Comparison of ENCODE assay signal across 8 mouse cellular contexts in the genomic region with DNA sequence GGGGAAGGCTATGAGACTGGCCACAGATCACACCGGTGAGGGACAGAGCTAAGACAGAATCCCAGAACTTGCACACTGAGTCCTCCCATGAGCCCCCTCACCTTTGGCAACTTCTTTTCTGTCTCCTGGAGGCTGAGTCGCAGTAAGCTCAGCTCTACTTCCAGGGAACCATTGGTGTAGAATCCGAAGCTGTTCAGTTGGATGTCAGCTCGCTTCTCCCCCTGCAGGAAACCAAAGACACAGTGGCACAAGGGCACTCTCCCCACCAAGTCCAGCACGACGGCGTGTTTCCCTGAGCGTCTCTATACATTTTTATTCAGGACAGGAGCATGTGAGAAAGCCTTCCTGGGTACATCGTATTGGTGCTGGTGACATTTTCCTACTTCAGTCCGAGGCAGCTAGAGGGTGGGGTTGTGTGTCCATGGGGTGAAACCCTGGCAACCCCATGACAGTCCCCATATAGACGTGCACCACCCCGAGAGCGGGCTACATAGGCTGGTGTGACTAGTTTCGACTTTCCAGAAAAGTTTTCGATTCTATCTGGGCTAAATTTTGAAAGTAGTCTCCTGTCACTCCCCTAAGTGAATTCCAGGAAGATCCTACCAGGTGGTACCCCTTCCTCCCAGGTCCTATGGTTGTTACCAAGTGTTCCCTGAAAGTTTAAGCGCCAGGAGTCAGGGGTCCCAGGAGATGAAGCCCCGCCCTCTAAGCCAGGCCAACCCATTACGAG. TPM values are rescaled to one million over a fixed set of nuclear protein-coding genes. Genes with fewer than 3 reads are reported as not detected.
DNase-seq lines count a peak whose midpoint lies in the region; ATAC-seq lines count a peak whose summit lies in the region.

No protein-coding gene starts in this region.

- H3K27me3 ChIP-seq in kidney, embryonic 15.5 days: no peaks in the 10 kb centered on the region
- H3K27me3 ChIP-seq in forebrain, embryonic 10.5 days (ENCODE audit: poor library complexity, severe bottlenecking): no peaks in the 10 kb centered on the region
- H3K27me3 ChIP-seq in liver, embryonic 11.5 days (replicated peaks; ENCODE audit: control insufficient read depth, insufficient read depth, low read length): no peaks in the 10 kb centered on the region
- H3K27me3 ChIP-seq in stomach, embryonic 16.5 days (ENCODE audit: control insufficient read depth, insufficient read depth, low read length): no peaks in the 10 kb centered on the region

- no peaks in the 10 kb centered on the region for H3K9me3 ChIP-seq in kidney, embryonic 15.5 days (replicated peaks)
- no peaks in the 10 kb centered on the region for H3K9me3 ChIP-seq in forebrain, embryonic 10.5 days
- H3K9me3 ChIP-seq in liver, embryonic 11.5 days (ENCODE audit: control insufficient read depth, low read length): no peaks in the 10 kb centered on the region
- no peaks in the 10 kb centered on the region for H3K9me3 ChIP-seq in stomach, embryonic 16.5 days (replicated peaks; ENCODE audit: control insufficient read depth, low read length)

- 2% methylated on average over 18 of the region's 18 CpGs for WGBS in kidney, embryonic 15.5 days
- 3% methylated on average over 18 of the region's 18 CpGs for WGBS in forebrain, embryonic 10.5 days
- WGBS in liver, embryonic 11.5 days: 3% methylated on average over 18 of the region's 18 CpGs
- WGBS in stomach, embryonic 16.5 days: 3% methylated on average over 18 of the region's 18 CpGs

- DNase-seq in kidney, postnatal 36 days: no peak
- DNase-seq in MN1 (ENCODE audit: low spot score): peak; percentile 63
- DNase-seq in forebrain, embryonic 10.5 days (ENCODE audit: extremely low spot score, low spot score): peak; percentile 23
- no peak for DNase-seq in liver, embryonic 11.5 days (ENCODE audit: low spot score)
- no peak for DNase-seq in ovary, postnatal 36 days (ENCODE audit: low spot score)
- no peak for DNase-seq in spleen, postnatal 14 days (ENCODE audit: low spot score in 2 of 2)

- H3K36me3 ChIP-seq in kidney, embryonic 15.5 days: peaks cover 30% of the 10 kb centered on the region
- peaks cover 31% of the 10 kb centered on the region for H3K36me3 ChIP-seq in forebrain, embryonic 10.5 days (replicated peaks)
- peaks cover 10% of the 10 kb centered on the region for H3K36me3 ChIP-seq in liver, embryonic 11.5 days (ENCODE audit: control insufficient read depth, insufficient read depth, low read length)
- H3K36me3 ChIP-seq in stomach, embryonic 16.5 days (ENCODE audit: control insufficient read depth, insufficient read depth, low read length): peaks cover 1% of the 10 kb centered on the region

- H3K4me1 ChIP-seq in kidney, embryonic 15.5 days: peaks cover 36% of the 10 kb centered on the region
- H3K4me1 ChIP-seq in forebrain, embryonic 10.5 days: peaks cover 44% of the 10 kb centered on the region
- peaks cover 18% of the 10 kb centered on the region for H3K4me1 ChIP-seq in liver, embryonic 11.5 days (replicated peaks; ENCODE audit: control insufficient read depth, insufficient read depth, low read length)
- peaks cover 26% of the 10 kb centered on the region for H3K4me1 ChIP-seq in stomach, embryonic 16.5 days (ENCODE audit: control insufficient read depth, insufficient read depth, low read length)

- H3K9ac ChIP-seq in kidney, embryonic 15.5 days: peak overlapping the region; percentile 73
- H3K9ac ChIP-seq in liver, embryonic 11.5 days (ENCODE audit: low read depth, low read length): peak overlapping the region; percentile 70
- H3K9ac ChIP-seq in stomach, embryonic 16.5 days (ENCODE audit: low read length): peak overlapping the region; percentile 90

- peak; percentile 0; the same call in 1 of the 2 replicates for ATAC-seq in kidney, embryonic 15.5 days (replicated peaks; ENCODE audit: low FRiP score)
- ATAC-seq in liver, embryonic 11.5 days (replicated peaks; ENCODE audit: low FRiP score): no peak
- no peak for ATAC-seq in stomach, embryonic 16.5 days (ENCODE audit: insufficient read depth, low FRiP score)

- H3K4me2 ChIP-seq in kidney, embryonic 15.5 days: peak overlapping the region; percentile 94
- peak overlapping the region; percentile 91 for H3K4me2 ChIP-seq in liver, embryonic 11.5 days
- peak overlapping the region; percentile 91 for H3K4me2 ChIP-seq in stomach, embryonic 16.5 days (ENCODE audit: low read depth, low read length)

- peak overlapping the region; percentile 74 for H3K4me3 ChIP-seq in kidney, embryonic 15.5 days (replicated peaks)
- peak overlapping the region; percentile 72 for H3K4me3 ChIP-seq in forebrain, embryonic 10.5 days
- H3K4me3 ChIP-seq in liver, embryonic 11.5 days (ENCODE audit: low read depth, low read length): peak overlapping the region; percentile 69
- peak overlapping the region; percentile 94 for H3K4me3 ChIP-seq in stomach, embryonic 16.5 days (replicated peaks; ENCODE audit: low read length)

- peak overlapping the region; percentile 97 for H3K27ac ChIP-seq in kidney, embryonic 15.5 days
- H3K27ac ChIP-seq in forebrain, embryonic 10.5 days: peak overlapping the region; percentile 97
- peak overlapping the region; percentile 75 for H3K27ac ChIP-seq in liver, embryonic 11.5 days (ENCODE audit: low read depth, low read length)
- peak overlapping the region; percentile 93 for H3K27ac ChIP-seq in stomach, embryonic 16.5 days (ENCODE audit: low read length)

RNA-seq across cellular contexts. Expression of a gene that starts 1.4 kb away (rescaled TPM):
- 35.6 and 39.5 TPM in 2 replicates for polyA plus RNA-seq in kidney, embryonic 15.5 days (2015; fragmentation: Nextera tagmentation; extraction: Ambion mirVana)
- 22.7 and 22.8 TPM in 2 replicates for polyA plus RNA-seq in forebrain, embryonic 10.5 days (2016; fragmentation: Nextera tagmentation; extraction: Ambion mirVana)
- 26.5 and 30.7 TPM in 2 replicates for polyA plus RNA-seq in liver, embryonic 11.5 days (2014; fragmentation: Nextera tagmentation; extraction: Ambion mirVana)
- polyA plus RNA-seq in stomach, embryonic 16.5 days (2015; fragmentation: Nextera tagmentation; extraction: Ambion mirVana): 50.0 and 52.0 TPM in 2 replicates

RNA-seq across cellular contexts. Expression of a gene that starts 2.4 kb away (rescaled TPM):
- polyA plus RNA-seq in kidney, embryonic 15.5 days (2015; fragmentation: Nextera tagmentation; extraction: Ambion mirVana): 44.5 and 47.5 TPM in 2 replicates
- 43.8 and 49.9 TPM in 2 replicates for polyA plus RNA-seq in forebrain, embryonic 10.5 days (2016; fragmentation: Nextera tagmentation; extraction: Ambion mirVana)
- 25.5 and 25.9 TPM in 2 replicates for polyA plus RNA-seq in liver, embryonic 11.5 days (2014; fragmentation: Nextera tagmentation; extraction: Ambion mirVana)
- polyA plus RNA-seq in stomach, embryonic 16.5 days (2015; fragmentation: Nextera tagmentation; extraction: Ambion mirVana): 45.4 and 46.9 TPM in 2 replicates

RNA-seq across cellular contexts. Expression of a gene that starts 18.9 kb away (rescaled TPM):
- 2.3 and 5.4 TPM in 2 replicates for polyA plus RNA-seq in kidney, embryonic 15.5 days (2015; fragmentation: Nextera tagmentation; extraction: Ambion mirVana)
- polyA plus RNA-seq in forebrain, embryonic 10.5 days (2016; fragmentation: Nextera tagmentation; extraction: Ambion mirVana): 0.30 TPM in 1 of 2 replicates, not detected in the other
- 71.7 and 82.8 TPM in 2 replicates for polyA plus RNA-seq in liver, embryonic 11.5 days (2014; fragmentation: Nextera tagmentation; extraction: Ambion mirVana)
- 17.0 and 19.5 TPM in 2 replicates for polyA plus RNA-seq in stomach, embryonic 16.5 days (2015; fragmentation: Nextera tagmentation; extraction: Ambion mirVana)

RNA-seq across cellular contexts. Expression of a gene that starts 32.1 kb away (rescaled TPM):
- 1.7 and 1.8 TPM in 2 replicates for polyA plus RNA-seq in kidney, embryonic 15.5 days (2015; fragmentation: Nextera tagmentation; extraction: Ambion mirVana)
- polyA plus RNA-seq in forebrain, embryonic 10.5 days (2016; fragmentation: Nextera tagmentation; extraction: Ambion mirVana): 1.4 and 1.7 TPM in 2 replicates
- 18.7 and 20.6 TPM in 2 replicates for polyA plus RNA-seq in liver, embryonic 11.5 days (2014; fragmentation: Nextera tagmentation; extraction: Ambion mirVana)
- 3.9 and 5.8 TPM in 2 replicates for polyA plus RNA-seq in stomach, embryonic 16.5 days (2015; fragmentation: Nextera tagmentation; extraction: Ambion mirVana)

RNA-seq across cellular contexts. Expression of a gene that starts 52.9 kb away (rescaled TPM):
- polyA plus RNA-seq in kidney, embryonic 15.5 days (2015; fragmentation: Nextera tagmentation; extraction: Ambion mirVana): 0.08 TPM in 1 of 2 replicates, not detected in the other
- polyA plus RNA-seq in forebrain, embryonic 10.5 days (2016; fragmentation: Nextera tagmentation; extraction: Ambion mirVana): 0.15 and 0.16 TPM in 2 replicates
- polyA plus RNA-seq in liver, embryonic 11.5 days (2014; fragmentation: Nextera tagmentation; extraction: Ambion mirVana): 0.73 and 1.2 TPM in 2 replicates
- 0.31 and 0.53 TPM in 2 replicates for polyA plus RNA-seq in stomach, embryonic 16.5 days (2015; fragmentation: Nextera tagmentation; extraction: Ambion mirVana)

Comparison
In these comparisons a context has a peak if more than half of its experiments do, and no peak if none do; other contexts are left out.
1. DNase-seq: peak in MN1 (single experiment) and forebrain, embryonic 10.5 days (single experiment); none in kidney, postnatal 36 days (0 of 2), liver, embryonic 11.5 days (single experiment), ovary, postnatal 36 days (single experiment) and spleen, postnatal 14 days (0 of 2).
2. Peak in every context shown above with its lines, with median percentiles within 50 percentile points of each other: H3K27ac ChIP-seq, H3K4me2 ChIP-seq, H3K4me3 ChIP-seq and H3K9ac ChIP-seq.